Mouse (Mus musculus): ENCODE measurements around the gene Gm49396.
A peak's percentile ranks its signal among the peaks of the same experiment; 100 is the strongest.

Gene Gm49396

DNA sequence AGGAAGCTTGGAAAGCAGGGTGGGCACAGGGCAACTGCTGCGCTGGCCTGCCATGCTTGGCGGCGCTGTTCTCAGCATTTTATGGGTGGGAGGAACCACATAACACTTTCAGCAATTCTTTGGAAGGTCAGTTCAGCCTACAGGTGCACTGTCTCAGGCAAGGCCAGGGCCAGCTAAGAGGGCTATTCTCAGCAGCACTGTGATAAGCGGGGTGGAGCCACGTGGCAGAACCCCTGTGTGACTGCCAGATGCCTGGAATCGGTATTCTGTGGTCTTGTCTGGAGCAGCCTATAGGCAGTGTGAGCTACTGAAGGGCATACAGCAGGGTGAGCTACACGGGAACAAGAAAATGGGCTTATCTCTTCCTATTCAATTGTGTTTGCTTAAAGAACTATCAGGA is 46.9 kb downstream of the Gm49396 start:
- no peak for DNase-seq (ENCODE audit: low spot score in 2 of 2)

DNA sequence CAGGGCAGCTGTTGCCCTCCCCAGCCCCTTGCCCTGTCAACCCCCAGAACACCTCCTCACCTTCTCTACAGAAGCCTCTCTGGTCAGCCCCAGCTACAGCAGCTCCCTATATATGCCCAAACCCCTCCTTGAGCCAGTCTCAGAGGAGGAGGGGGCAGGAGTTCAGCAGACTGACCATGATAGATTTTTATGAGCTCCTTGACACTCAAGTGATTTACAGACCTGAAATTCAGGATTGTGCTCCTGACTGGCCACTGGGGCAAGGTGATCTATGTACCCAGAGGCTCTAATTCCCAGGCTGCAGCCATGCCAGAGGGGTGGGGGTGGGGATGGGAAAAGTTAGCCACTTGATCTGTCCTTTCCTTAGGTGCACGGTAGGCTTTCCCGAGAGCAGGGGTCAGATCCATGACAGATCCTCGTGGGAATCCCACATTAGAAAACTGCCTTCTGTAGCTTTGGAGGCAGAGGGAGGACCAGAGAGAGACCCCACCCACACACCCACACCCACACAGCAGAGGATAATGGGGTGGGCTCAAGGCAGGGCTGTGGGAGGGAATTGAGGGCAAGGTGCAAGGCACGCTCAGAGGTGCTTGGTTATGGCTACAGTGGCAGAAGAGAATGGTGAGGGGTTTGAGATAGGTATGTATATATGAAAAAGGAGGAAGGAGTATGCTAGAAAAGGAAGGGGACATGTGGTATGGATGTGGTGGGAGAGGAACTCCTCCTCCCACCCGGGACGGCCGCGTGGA is 49.7 kb downstream of the Gm49396 start, which contains the start of gene Upk1a:
Upk1a (minus strand) TSS at position 194 of the 749 bp plus-strand sequence.
- DNase-seq (ENCODE audit: low spot score in 2 of 2), result no peak

DNA sequence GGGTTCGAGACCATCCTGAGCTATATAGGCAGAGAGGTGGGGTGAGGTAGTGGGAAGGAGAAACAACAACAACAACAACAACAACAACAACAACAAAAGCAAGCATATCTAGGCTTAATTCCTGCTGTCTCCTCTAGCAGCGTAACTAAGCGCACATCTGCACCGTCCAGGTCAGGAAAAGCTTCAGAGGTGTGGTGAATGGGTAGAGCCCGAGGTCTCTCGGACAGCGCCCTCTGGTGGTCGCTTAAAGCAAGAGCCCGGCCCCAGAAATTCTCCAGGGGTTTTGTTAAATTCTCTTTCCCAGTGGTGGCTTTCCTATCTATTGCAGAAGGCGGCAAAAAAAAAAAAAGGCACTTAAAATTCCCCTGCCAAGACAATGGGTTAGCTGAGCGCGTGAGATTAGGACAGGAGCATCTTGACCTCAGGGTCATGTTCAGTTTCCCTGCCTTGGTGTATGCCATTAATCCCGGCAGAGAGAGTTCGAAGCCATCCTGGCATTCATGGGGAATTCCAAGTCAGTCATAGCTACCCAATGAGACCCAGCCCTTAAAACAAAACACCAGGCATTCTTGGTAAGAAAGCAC is 50.5 kb downstream of the Gm49396 start:
- DNase-seq (ENCODE audit: low spot score in 2 of 2), result peak; percentile 38 to 45

DNA sequence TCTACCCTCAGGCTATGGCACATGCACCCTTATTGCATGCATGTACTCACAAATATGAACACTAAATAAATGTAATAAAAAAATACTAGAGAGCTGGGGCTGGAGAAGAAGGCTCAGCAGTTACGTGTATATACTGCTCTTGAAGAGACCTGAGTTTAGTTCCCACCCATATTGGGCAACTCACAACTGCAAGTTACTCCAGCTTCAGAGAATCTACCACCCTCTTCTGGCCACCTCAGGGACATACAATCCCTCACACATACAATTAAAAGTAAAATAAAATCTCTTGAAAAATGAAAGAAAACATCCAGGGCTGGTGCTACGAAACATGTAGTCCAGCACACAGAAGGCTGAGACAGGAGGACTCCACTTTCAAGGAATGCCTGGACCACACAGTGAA is 51.3 kb downstream of the Gm49396 start:
- DNase-seq (ENCODE audit: low spot score in 2 of 2), result no peak

DNA sequence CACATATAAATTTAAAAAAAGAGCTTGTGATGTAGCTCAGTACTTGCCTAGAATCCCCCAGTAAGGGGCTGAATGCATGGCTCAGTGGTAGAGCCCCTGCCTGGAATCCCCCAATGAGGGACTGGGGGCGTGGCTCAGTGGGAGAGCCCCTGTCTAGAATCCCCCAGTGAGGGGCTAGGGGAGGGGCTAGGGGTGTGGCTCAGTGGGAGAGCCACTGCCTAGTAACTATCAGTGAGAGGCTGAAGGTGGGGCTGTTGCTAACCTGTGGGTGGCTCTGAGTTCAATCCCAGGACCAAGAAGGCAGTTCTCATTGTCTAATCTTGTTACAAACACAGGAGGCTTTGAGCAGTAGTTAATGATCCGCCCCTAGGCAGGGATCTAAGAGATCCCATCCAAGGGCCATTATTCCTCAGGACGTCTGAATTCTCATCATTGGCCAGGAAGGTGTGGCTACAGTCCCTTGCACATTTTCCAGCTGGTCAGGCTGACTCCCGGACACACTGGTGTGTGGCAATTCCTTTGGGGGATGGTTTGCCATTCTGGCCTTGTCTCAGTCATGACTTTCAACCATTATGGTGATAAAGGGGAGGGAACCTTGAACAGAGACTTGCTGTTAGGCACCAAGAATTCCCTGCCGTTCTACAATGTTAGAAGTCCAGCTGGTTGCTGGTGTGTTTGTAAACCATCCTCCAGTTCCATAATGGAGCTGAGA is 52.1 kb downstream of the Gm49396 start:
- no peak for DNase-seq (ENCODE audit: low spot score in 2 of 2)
